ENCODE assay signal across 8 mouse cellular contexts in genomic region chr14:31233996-31234591, GRCm38 (mm10). TPM values are rescaled to one million over a fixed set of nuclear protein-coding genes. Genes with fewer than 3 reads are reported as not detected.
DNase-seq lines count a peak whose midpoint lies in the region; ATAC-seq and TF ChIP-seq lines count a peak whose summit lies in the region.

No protein-coding gene starts in this region.

- peak overlapping the region; percentile 11; the same call in 1 of the 2 replicates for H3K4me2 ChIP-seq in heart, embryonic 13.5 days
- no peak overlapping the region for H3K4me2 ChIP-seq in kidney, embryonic 15.5 days
- H3K4me2 ChIP-seq in limb, embryonic 15.5 days = no peak overlapping the region
- H3K4me2 ChIP-seq in myocyte (ENCODE audit: low read depth) = peak overlapping the region; percentile 70

- peak; percentile 83 for ATAC-seq in CD4-positive, CD25-positive, alpha-beta regulatory T cell, adult 4 months
- ATAC-seq in heart, embryonic 13.5 days (ENCODE audit: extremely low read depth, insufficient number of reproducible peaks, low FRiP score, low TSS enrichment) = peak; percentile 23; the same call in 1 of the 2 replicates
- 0 out of 2 replicates have a peak, but pooled peaks have one; percentile 30 for ATAC-seq in kidney, embryonic 15.5 days (replicated peaks; ENCODE audit: low FRiP score)
- ATAC-seq in limb, embryonic 15.5 days (ENCODE audit: insufficient number of reproducible peaks, low FRiP score, low TSS enrichment, low read depth) = peak; percentile 25; the same call in 1 of the 2 replicates

- TF ChIP-seq POLR2A in myocyte (IDR thresholded peaks at IDR 0.05; ENCODE audit: insufficient read length, low read depth) = no peak

- peak overlapping the region; percentile 61; the same call in 1 of the 2 replicates for H3K9ac ChIP-seq in heart, embryonic 13.5 days
- no peak overlapping the region for H3K9ac ChIP-seq in kidney, embryonic 15.5 days
- H3K9ac ChIP-seq in limb, embryonic 15.5 days = no peak overlapping the region

- no peak overlapping the region for H3ac ChIP-seq in myocyte (ENCODE audit: control insufficient read depth, insufficient read length)

- 27% methylated on average over 11 of the region's 11 CpGs for WGBS in embryonic facial prominence, embryonic 10.5 days
- WGBS in heart, embryonic 13.5 days = 11% methylated on average over 11 of the region's 11 CpGs
- 21% methylated on average over 11 of the region's 11 CpGs for WGBS in kidney, embryonic 15.5 days
- WGBS in limb, embryonic 15.5 days = 18% methylated on average over 11 of the region's 11 CpGs

- peaks cover 5% of the 10 kb centered on the region; the same call in 1 of the 2 replicates for H3K36me3 ChIP-seq in embryonic facial prominence, embryonic 10.5 days (replicated peaks)
- H3K36me3 ChIP-seq in heart, embryonic 13.5 days = peaks cover 2% of the 10 kb centered on the region; the same call in 1 of the 2 replicates
- H3K36me3 ChIP-seq in kidney, embryonic 15.5 days = 0 out of 2 replicates have a peak, but pooled peaks cover 6% of the 10 kb centered on the region
- H3K36me3 ChIP-seq in limb, embryonic 15.5 days = no peaks in the 10 kb centered on the region
- H3K36me3 ChIP-seq in myocyte (ENCODE audit: control insufficient read depth, insufficient read depth) = no peaks in the 10 kb centered on the region

- peak; percentile 83 to 85 for DNase-seq in adrenal gland, postnatal 36 days
- peak; percentile 77 for DNase-seq in embryonic facial prominence, embryonic 10.5 days (ENCODE audit: low spot score)
- DNase-seq in spleen, postnatal 4 days (ENCODE audit: low spot score in 2 of 2) = peak; percentile 73 to 87

- H3K79me2 ChIP-seq in myocyte (ENCODE audit: control insufficient read depth, insufficient read depth) = no peaks in the 10 kb centered on the region

- H3K27ac ChIP-seq in embryonic facial prominence, embryonic 10.5 days (replicated peaks) = peak overlapping the region; percentile 66; the same call in 1 of the 2 replicates
- H3K27ac ChIP-seq in heart, embryonic 13.5 days (replicated peaks) = no peak overlapping the region
- H3K27ac ChIP-seq in kidney, embryonic 15.5 days = peak overlapping the region; percentile 64
- no peak overlapping the region for H3K27ac ChIP-seq in limb, embryonic 15.5 days

- peaks cover 27% of the 10 kb centered on the region for H3K4me1 ChIP-seq in embryonic facial prominence, embryonic 10.5 days
- peaks cover 44% of the 10 kb centered on the region for H3K4me1 ChIP-seq in heart, embryonic 13.5 days
- peaks cover 45% of the 10 kb centered on the region for H3K4me1 ChIP-seq in kidney, embryonic 15.5 days
- peaks cover 19% of the 10 kb centered on the region for H3K4me1 ChIP-seq in limb, embryonic 15.5 days

- H3K4me3 ChIP-seq in embryonic facial prominence, embryonic 10.5 days = peak overlapping the region; percentile 1; the same call in 1 of the 2 replicates
- H3K4me3 ChIP-seq in heart, embryonic 13.5 days = no peak overlapping the region
- no peak overlapping the region for H3K4me3 ChIP-seq in kidney, embryonic 15.5 days (replicated peaks)
- H3K4me3 ChIP-seq in limb, embryonic 15.5 days = no peak overlapping the region
- no peak overlapping the region for H3K4me3 ChIP-seq in myocyte

- no peaks in the 10 kb centered on the region for H3K27me3 ChIP-seq in embryonic facial prominence, embryonic 10.5 days (replicated peaks; ENCODE audit: low read depth, poor library complexity, severe bottlenecking)
- no peaks in the 10 kb centered on the region for H3K27me3 ChIP-seq in heart, embryonic 13.5 days (replicated peaks)
- H3K27me3 ChIP-seq in kidney, embryonic 15.5 days = no peaks in the 10 kb centered on the region
- no peaks in the 10 kb centered on the region for H3K27me3 ChIP-seq in limb, embryonic 15.5 days
- peaks cover under 1% of the 10 kb centered on the region for H3K27me3 ChIP-seq in myocyte (ENCODE audit: control insufficient read depth, insufficient read depth, insufficient read length)

- no peaks in the 10 kb centered on the region for H3K9me3 ChIP-seq in embryonic facial prominence, embryonic 10.5 days
- no peaks in the 10 kb centered on the region for H3K9me3 ChIP-seq in heart, embryonic 13.5 days
- H3K9me3 ChIP-seq in kidney, embryonic 15.5 days (replicated peaks) = no peaks in the 10 kb centered on the region
- H3K9me3 ChIP-seq in limb, embryonic 15.5 days = no peaks in the 10 kb centered on the region

TF ChIP-seq in myocyte, 11 proteins besides CTCF, POLR2A, EP300 and RAD21:
- no peak for TF ChIP-seq USF1 (IDR thresholded peaks at IDR 0.05; ENCODE audit: low read depth)
- no peak for TF ChIP-seq MYOD1 (IDR thresholded peaks at IDR 0.05; ENCODE audit: control insufficient read depth in 1 of 3, insufficient read length in 2 of 3, low read depth in 2 of 3)
- TF ChIP-seq CEBPB (IDR thresholded peaks at IDR 0.05; ENCODE audit: insufficient read depth, poor library complexity, severe bottlenecking) = 0 out of 2 replicates have a peak, but pooled peaks have one; percentile 25
- no peak for TF ChIP-seq SRF (IDR thresholded peaks at IDR 0.05; ENCODE audit: control insufficient read depth, insufficient read length, low read depth)
- no peak for TF ChIP-seq MAX (IDR thresholded peaks at IDR 0.05; ENCODE audit: low read depth)
- TF ChIP-seq TCF12 (IDR thresholded peaks at IDR 0.05; ENCODE audit: insufficient read depth, poor library complexity, severe bottlenecking) = no peak

RNA-seq across cellular contexts. Expression of gene Sema3g, which starts 16.4 kb away (rescaled TPM):
- not detected for polyA plus RNA-seq in CD4-positive, CD25-positive, alpha-beta regulatory T cell, adult 4 months (2017; shearing (Covaris generic))
- 1 to 10 TPM; 5.7 to 9.6 TPM for total RNA-seq in adrenal gland, postnatal 36 days (2021)
- 0.76 and 0.79 TPM in 2 replicates for polyA plus RNA-seq in embryonic facial prominence, embryonic 10.5 days (2016; fragmentation: Nextera tagmentation; extraction: Ambion mirVana)
- 0.51 TPM in 2 replicates for polyA plus RNA-seq in heart, embryonic 13.5 days (2015; fragmentation: Nextera tagmentation; extraction: Ambion mirVana)
- 3.7 and 3.8 TPM in 2 replicates for polyA plus RNA-seq in kidney, embryonic 15.5 days (2015; fragmentation: Nextera tagmentation; extraction: Ambion mirVana)
- 1.2 and 1.5 TPM in 2 replicates for polyA plus RNA-seq in limb, embryonic 15.5 days (2015; fragmentation: Nextera tagmentation; extraction: Ambion mirVana)
- polyA plus RNA-seq in myocyte (2012; fragmentation: generic; extraction: Trizol) = 1.8 TPM

RNA-seq across cellular contexts. Expression of gene Phf7, which starts 17.0 kb away (rescaled TPM):
- polyA plus RNA-seq in CD4-positive, CD25-positive, alpha-beta regulatory T cell, adult 4 months (2017; shearing (Covaris generic)) = 10 to 100 TPM; 11.8 to 12.2 TPM
- 1 to 10 TPM; 5.1 to 8.9 TPM for total RNA-seq in adrenal gland, postnatal 36 days (2021)
- 12.0 and 12.8 TPM in 2 replicates for polyA plus RNA-seq in embryonic facial prominence, embryonic 10.5 days (2016; fragmentation: Nextera tagmentation; extraction: Ambion mirVana)
- 7.8 and 8.2 TPM in 2 replicates for polyA plus RNA-seq in heart, embryonic 13.5 days (2015; fragmentation: Nextera tagmentation; extraction: Ambion mirVana)
- polyA plus RNA-seq in kidney, embryonic 15.5 days (2015; fragmentation: Nextera tagmentation; extraction: Ambion mirVana) = 12.6 and 13.3 TPM in 2 replicates
- 9.5 and 12.5 TPM in 2 replicates for polyA plus RNA-seq in limb, embryonic 15.5 days (2015; fragmentation: Nextera tagmentation; extraction: Ambion mirVana)
- polyA plus RNA-seq in myocyte (2012; fragmentation: generic; extraction: Trizol) = 5.4 TPM

RNA-seq across cellular contexts. Expression of gene Bap1, which starts 17.2 kb away (rescaled TPM):
- 10 to 100 TPM; 26.4 to 36.3 TPM for polyA plus RNA-seq in CD4-positive, CD25-positive, alpha-beta regulatory T cell, adult 4 months (2017; shearing (Covaris generic))
- total RNA-seq in adrenal gland, postnatal 36 days (2021) = 10 to 100 TPM; 61.8 to 63.2 TPM
- 139 and 144 TPM in 2 replicates for polyA plus RNA-seq in embryonic facial prominence, embryonic 10.5 days (2016; fragmentation: Nextera tagmentation; extraction: Ambion mirVana)
- 52.0 and 59.1 TPM in 2 replicates for polyA plus RNA-seq in heart, embryonic 13.5 days (2015; fragmentation: Nextera tagmentation; extraction: Ambion mirVana)
- polyA plus RNA-seq in kidney, embryonic 15.5 days (2015; fragmentation: Nextera tagmentation; extraction: Ambion mirVana) = 92.1 and 96.8 TPM in 2 replicates
- polyA plus RNA-seq in limb, embryonic 15.5 days (2015; fragmentation: Nextera tagmentation; extraction: Ambion mirVana) = 74.5 and 75.4 TPM in 2 replicates
- polyA plus RNA-seq in myocyte (2012; fragmentation: generic; extraction: Trizol) = 42.6 TPM

RNA-seq across cellular contexts. Expression of gene Nisch, which starts 17.3 kb away (rescaled TPM):
- 100 to 1,000 TPM; 151 to 190 TPM for polyA plus RNA-seq in CD4-positive, CD25-positive, alpha-beta regulatory T cell, adult 4 months (2017; shearing (Covaris generic))
- total RNA-seq in adrenal gland, postnatal 36 days (2021) = 100 to 1,000 TPM; 265 to 294 TPM
- 476 and 493 TPM in 2 replicates for polyA plus RNA-seq in embryonic facial prominence, embryonic 10.5 days (2016; fragmentation: Nextera tagmentation; extraction: Ambion mirVana)
- 340 and 345 TPM in 2 replicates for polyA plus RNA-seq in heart, embryonic 13.5 days (2015; fragmentation: Nextera tagmentation; extraction: Ambion mirVana)
- polyA plus RNA-seq in kidney, embryonic 15.5 days (2015; fragmentation: Nextera tagmentation; extraction: Ambion mirVana) = 351 and 428 TPM in 2 replicates
- 336 and 363 TPM in 2 replicates for polyA plus RNA-seq in limb, embryonic 15.5 days (2015; fragmentation: Nextera tagmentation; extraction: Ambion mirVana)
- polyA plus RNA-seq in myocyte (2012; fragmentation: generic; extraction: Trizol) = 266 TPM

RNA-seq across cellular contexts. Expression of gene Tnnc1, which starts 26.0 kb away (rescaled TPM):
- not detected for polyA plus RNA-seq in CD4-positive, CD25-positive, alpha-beta regulatory T cell, adult 4 months (2017; shearing (Covaris generic))
- 1 to 10 TPM in 1 of 2 experiments, under 1 TPM in 1; 0.76 to 1.5 TPM for total RNA-seq in adrenal gland, postnatal 36 days (2021)
- polyA plus RNA-seq in embryonic facial prominence, embryonic 10.5 days (2016; fragmentation: Nextera tagmentation; extraction: Ambion mirVana) = 3.0 and 6.2 TPM in 2 replicates
- polyA plus RNA-seq in heart, embryonic 13.5 days (2015; fragmentation: Nextera tagmentation; extraction: Ambion mirVana) = 3,442 and 4,164 TPM in 2 replicates
- 19.5 and 33.2 TPM in 2 replicates for polyA plus RNA-seq in kidney, embryonic 15.5 days (2015; fragmentation: Nextera tagmentation; extraction: Ambion mirVana)
- 276 and 549 TPM in 2 replicates for polyA plus RNA-seq in limb, embryonic 15.5 days (2015; fragmentation: Nextera tagmentation; extraction: Ambion mirVana)
- polyA plus RNA-seq in myocyte (2012; fragmentation: generic; extraction: Trizol) = 7,028 TPM

Comparison
In these comparisons a context has a peak if more than half of its experiments do, and no peak if none do; other contexts are left out.
1. ATAC-seq: peak in every context shown above with its lines; median percentile 83 in CD4-positive, CD25-positive, alpha-beta regulatory T cell, adult 4 months; 30 in kidney, embryonic 15.5 days; 25 in limb, embryonic 15.5 days; 23 in heart, embryonic 13.5 days.
2. H3K27ac ChIP-seq: peak in embryonic facial prominence, embryonic 10.5 days (single experiment) and kidney, embryonic 15.5 days (single experiment); none in heart, embryonic 13.5 days (single experiment) and limb, embryonic 15.5 days (single experiment).
3. H3K4me2 ChIP-seq: peak in heart, embryonic 13.5 days (single experiment) and myocyte (single experiment); none in kidney, embryonic 15.5 days (single experiment) and limb, embryonic 15.5 days (single experiment).
4. Peak in every context shown above with its lines, with median percentiles within 50 percentile points of each other: DNase-seq.